Mouse (Mus musculus) cerebellum, adult 9-10 months (tissue): ENCODE results near the gene Nqo2.
"Not testable (repeated sequence)": the region's sequence is repeated elsewhere in the genome, so short reads cannot be mapped to it uniquely, and the experiment has no call there.

Experiments used
- DNase-seq: peaks from one replicate; pipeline ENCODE4 v3.0.0; 2022

Nqo2 gene

DNA sequence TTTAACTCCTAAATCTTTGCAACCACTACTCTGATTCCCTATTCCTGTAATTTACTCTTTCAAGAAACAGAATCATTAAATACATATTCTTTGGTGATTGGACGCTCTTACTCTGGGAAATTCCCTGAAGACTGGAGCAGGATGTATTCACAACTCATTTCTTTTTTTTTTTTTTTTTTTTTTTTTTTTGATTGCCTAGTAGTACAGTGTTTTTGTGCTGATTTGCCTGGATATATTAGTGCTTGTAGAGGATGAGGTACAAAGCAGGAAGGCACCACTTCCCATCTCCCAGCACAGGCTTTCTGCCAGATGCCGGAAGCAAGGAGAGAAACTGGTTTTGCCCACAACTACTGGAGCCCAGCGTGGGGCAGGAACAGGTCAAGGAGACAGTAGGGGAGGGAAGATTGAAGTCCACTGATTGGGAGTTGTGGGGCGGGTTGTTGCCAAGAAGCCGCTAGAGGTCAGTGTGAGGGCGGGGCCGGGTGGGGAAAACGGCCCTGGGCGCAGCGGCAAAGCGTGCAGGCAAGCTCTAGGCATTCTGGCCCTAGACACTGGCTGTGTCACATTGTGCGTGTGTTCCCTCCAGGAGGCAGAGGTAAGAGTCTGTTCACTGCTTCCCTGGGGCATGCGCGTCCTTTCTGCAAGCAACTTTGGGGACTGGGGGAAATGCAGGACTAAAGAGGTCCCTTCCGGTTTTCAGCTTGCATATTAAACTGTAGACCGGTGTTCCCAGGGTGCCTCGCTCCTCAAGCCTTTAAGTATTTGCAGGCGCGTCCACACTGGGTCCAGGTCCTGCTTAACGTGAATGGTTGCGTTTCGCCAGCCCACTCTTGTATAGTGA, at the start of gene Nqo2:
Gene Nqo2, plus strand, starts transcription at position 482 of the 841 bp plus-strand sequence.
- DNase-seq: peak; percentile 66

DNA sequence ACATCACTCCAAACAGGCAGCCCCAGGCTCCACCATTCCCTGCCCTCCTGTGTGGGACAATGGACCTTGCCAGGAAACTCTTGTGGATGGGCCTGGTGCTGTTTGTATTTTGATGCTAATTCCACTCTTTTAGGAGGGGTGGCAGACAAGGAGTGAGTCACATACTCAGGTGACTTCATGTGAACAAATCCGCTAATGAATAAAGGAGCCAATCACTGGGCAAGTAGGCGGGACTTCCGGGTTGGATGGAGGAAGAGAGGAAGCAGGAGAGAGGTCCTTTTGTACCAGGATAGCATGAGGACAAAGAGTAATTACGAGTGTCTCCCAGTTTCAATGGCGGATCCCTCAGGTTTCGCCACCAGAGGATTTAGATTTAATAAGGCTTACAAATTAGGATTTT, 43.4 kb upstream of the Nqo2 start:
- DNase-seq: no peak

- no peak for DNase-seq
These were observed 42.8 kb upstream of the Nqo2 start for GRCm38 (mm10) chr13:33921699-33922098.

DNA sequence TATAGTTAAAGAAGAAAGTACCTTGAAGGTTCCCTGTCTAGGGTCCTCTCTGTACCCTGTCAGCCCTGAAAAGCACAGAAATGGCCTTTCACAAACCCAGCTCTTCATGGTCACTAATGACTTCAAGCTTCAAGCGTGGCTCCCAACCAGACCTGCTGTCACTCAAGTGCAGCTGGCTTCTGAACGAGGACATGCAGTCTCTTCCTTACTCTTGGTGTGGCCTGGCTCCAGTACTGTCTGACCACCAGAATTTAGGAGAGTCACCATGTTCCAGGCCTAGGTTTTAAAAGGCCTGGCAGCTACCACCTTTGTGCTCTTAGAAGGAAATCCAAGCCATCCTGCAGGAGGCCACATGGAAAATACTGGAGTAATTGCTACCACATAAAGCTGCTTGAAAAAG, 34.2 kb upstream of the Nqo2 start:
- no peak for DNase-seq

GRCm38 (mm10) chr13:33930912-33931311, 33.6 kb upstream of the Nqo2 start:
- DNase-seq: no peak

DNA sequence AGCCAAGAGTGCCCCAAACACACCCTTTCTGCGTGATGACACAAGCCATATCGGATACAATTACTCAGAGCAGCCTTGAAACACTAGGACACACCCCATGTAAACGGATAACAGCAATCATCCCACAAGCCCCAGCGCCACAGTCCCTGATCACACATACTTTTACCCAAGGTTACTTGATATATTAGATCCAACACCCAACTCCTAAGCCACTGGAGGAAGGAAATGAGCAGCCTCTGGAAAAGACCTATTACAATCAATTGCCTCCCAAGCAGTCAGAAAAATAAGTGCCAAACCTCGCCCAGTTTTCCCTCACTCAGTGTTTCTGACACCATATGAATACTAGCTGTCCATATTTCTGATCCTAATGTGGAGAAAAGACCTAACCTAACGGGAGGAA, 29.7 kb upstream of the Nqo2 start:
- DNase-seq: peak; percentile 27

DNA sequence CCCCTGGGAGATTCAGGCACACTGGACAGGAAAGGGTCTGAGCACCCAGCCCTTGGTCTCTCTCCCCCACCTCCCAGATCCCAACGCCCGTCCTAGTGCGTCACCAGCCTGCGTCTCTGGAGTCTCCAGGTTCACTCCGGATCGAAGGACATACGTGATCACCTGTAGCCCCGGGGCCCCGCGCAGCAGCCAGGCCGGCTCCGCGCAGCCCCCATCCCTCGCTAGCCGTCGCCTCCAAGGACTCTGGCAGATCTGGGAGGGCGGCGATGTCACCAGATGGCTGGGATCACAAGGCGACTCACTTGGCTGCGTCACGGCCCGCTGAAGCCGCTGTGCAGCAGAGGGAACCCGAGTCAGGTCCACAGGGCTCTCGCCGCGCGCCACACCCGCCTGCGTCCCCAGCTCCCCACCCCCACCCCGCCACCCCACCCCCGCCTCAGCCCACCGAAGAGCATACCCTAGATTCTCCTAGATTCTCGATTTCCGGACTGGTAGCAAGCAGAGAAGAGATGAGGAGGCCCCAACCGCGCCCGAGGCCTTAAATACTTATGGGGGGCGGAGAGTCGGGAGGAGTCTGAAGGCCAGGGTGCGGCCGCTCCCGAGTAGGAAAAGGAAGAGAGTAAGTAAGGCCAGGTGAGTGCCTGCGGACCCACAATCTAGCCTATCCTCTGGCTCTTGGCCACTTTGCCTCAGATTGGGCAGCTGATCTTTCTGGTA, 28.9 kb upstream of the Nqo2 start:
- DNase-seq: peak; percentile 72

DNA sequence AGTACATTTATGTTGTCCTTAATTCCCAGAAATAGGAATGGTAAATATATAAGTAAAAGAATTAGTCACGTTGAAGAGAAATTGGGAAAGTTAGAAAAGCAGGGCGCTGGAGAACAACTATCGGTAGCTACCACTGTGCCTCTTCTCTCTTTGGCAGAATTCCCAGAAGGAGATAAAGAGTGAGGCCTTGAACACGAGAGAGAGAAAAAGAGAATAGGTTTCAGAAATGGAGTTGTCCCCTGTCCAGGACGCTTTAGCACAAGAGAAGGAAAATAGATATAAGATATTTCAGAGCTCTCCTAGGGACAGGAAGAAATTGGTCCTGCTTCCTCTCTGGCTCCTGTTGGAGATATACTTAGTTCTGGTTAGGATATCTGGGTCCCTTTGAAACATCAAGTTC, 27.3 kb upstream of the Nqo2 start:
- peak; percentile 19 for DNase-seq

- DNase-seq: not testable (repeated sequence)
These were observed 26.9 kb upstream of the Nqo2 start for GRCm38 (mm10) chr13:33937587-33937986.

- no peak for DNase-seq
These were observed 23.1 kb upstream of the Nqo2 start for GRCm38 (mm10) chr13:33941288-33941808.

- DNase-seq: no peak
These were observed 22.2 kb upstream of the Nqo2 start for GRCm38 (mm10) chr13:33942212-33942779.

DNA sequence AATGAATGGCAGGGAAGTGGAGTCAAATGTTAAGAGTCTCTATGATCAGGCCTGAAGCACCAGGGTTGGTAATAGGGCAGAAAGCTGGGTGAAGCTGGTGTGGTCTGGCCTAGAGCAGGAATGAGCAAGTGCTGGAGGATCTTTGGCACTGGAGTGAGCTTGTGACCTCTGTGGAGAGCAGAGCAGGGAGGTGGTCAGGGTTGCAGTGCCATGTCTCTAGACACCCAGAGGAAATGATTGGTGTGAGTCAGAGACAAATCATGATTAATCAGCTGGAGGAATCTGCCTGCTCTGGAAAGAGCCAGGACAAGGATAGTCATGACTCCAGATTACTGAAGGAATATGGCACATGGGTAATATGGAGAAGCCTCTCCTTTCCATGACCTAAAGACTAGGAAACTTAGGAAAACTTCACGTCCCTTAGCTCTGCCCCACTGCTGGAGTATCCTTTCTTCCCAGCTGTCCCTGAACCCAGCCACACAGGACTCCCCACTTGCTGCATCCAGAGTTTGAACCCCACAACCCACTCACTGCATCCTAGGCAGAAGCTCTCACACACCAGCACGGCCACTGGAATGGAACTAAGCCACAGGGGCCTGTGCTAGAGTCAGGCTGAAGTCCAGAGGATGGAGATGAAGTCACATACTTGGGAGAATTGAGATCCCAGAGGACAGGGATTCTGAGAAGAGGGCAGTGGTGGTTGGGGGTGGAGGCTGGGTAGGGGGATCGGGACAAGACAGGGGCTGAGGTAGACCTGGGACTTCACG, 13.0 kb upstream of the Nqo2 start:
- DNase-seq: no peak

DNA sequence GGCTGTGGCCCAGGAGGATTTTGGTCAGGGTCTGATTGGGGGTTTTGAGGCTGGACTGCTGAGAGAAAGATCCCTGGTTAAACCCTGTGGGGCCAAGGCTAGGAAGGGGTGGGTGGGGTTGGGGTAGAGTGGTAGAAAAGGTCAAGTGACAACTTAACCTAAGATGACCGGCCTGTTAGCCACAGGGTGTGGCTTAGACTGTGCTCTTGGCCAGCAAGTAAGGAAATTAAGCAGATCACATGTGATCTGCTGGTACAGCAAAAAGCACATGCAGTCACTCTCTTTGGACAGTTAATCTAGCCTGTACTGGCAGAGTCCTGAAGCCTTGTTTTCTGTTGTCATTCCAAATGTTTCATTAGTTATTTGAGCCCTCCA, 12.4 kb upstream of the Nqo2 start:
- no peak for DNase-seq

- no peak for DNase-seq
These were observed 11.5 kb upstream of the Nqo2 start for GRCm38 (mm10) chr13:33952947-33953346.

DNA sequence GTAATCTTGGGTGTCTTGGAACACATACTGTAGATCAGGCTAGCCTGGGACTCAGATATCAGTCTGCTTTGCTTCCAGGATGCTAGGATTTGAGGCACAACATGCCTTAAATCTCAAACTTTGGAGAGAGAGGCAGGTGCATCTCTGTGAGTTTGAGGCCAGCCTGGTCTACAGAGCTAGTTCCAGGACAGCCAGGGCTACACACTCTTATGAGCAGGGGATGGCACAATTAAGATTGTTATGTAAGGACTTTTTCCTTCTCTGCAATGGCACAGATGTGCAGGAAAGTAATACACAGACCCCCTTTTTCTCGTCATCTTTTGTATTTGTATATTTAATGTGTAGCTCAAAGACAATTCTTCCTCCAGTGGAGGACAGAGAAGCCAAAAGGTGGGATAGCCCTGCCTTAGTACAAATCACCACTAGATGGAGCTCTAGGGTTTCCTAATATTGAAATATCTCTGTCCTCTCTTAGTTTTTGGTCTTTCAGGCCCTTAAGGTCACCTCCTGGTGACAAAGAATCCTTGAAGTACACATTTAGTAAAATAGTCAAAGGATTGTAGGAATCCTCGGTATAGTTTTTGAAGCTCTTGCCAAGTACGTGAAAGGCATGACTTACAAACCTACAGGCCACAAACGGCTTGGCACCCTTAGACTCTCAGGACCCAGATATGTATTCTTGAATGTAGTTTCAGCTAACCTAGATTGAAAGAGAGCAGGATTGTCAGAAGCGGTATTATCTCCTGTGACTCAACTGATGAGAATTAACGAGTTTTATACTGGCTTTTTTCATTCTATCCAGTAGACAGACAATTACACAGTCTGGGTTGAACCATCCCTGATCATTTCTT, 7.7 kb upstream of the Nqo2 start:
- DNase-seq: peak; percentile 75

DNA sequence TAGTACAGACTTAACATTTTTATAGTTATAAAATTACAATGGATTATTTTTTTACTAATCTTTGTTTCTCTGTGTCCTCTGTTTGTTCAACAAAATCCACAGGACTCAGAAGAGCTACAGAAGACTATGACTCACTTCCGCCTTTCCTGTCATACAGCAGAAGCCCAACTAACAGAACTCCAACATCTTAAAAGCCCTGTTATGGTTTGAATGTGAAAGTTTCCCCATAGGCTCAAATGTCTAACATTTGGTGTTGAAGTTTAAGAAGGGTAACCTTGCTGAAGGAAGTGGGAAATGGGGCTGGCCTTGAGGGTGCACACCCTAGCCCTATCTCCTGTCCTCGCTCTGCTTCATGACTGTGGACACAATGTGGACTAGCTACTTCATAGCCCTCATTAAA, 4.7 kb upstream of the Nqo2 start:
- no peak for DNase-seq

DNA sequence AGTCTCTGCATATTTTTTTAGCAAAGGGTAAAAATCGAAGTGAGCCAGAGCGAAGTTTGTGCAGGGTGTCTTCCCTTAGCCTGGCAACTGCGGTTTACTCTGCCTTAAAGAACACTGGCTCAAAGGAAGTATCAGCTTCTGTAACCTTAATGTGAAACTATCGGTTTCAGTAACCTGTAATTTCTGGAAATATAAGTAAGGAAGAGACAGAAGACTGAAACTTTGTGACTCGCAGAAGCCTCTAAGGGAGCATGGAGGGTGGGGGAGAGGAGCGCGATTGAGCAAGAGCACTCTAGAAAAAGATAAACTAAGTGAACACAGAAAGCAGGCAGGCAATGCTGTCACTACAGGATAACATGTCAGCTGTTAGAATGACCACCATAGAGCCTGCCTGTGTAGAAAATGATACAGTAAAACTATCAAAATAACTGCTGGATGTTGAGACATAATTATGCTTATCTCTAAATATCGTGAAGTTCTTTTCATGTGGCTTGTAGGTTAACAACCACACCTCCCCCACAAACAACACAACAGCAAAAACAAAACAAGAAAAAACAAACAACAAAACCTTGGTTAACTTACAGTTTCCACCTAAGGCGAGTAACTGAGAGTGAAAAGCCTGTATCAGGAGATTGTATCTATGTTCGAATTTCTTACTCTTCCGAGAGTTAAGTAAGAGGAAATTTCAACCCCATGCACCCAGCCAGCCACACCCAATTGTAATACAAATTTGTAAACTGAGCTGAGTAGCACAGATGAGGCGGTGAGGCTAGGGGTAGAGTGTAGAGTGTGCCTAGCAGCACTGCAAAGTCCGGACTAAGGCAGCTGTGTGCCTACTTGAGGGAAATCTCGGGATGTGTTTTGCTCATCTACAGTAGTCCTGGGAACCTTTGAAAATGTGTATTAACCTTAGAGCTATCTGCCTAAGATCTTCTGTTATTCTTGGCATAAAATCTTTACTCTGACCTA, 853 bp downstream of the Nqo2 start:
- no peak for DNase-seq

- no peak for DNase-seq
These were observed 1.5 kb downstream of the Nqo2 start for GRCm38 (mm10) chr13:33966025-33966412.

DNA sequence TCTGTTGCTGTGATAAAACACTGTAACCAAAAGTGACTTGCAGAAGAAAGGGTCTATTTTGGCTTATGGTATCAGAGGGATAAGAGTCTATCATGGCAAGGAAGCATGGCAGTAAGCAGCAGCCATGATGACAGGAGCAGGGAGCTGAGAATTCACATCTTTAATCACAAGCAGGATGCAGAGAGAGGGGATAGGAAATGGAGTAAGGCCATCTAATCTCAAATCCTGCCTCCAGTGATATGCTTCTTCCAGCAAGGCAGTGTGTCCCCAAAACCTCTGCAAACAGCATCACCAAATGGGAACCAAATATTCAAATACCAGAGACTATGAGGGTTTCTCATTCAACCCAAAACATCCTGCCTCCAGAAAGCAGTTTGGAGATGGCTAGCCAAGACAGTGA, 2.1 kb downstream of the Nqo2 start:
- DNase-seq: no peak

DNA sequence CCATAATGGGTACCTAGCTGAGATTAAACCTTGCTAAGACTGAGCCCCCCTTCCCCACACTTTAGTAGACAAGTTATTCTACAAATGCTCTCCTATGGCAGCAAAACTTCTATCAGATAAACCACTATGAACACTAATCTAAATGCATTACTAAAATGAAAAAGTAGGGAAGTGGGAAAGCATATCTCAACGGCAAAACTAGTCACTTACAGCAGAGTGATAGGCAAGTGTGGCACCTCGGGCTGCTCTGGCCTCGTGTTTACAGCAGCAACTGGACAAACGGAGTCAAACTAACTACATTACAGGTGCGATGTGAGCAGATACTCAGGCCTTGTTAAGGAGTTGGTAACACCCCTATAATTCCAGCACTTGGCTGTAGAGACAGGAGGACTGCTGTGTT, 25.1 kb downstream of the Nqo2 start:
- DNase-seq: no peak

GRCm38 (mm10) chr13:33995197-33995596, 30.7 kb downstream of the Nqo2 start:
- peak; percentile 76 for DNase-seq
